Mouse (Mus musculus): ENCODE results near the gene Tas2r136.

Tas2r136 gene

GRCm38 (mm10) chr6:132778062-132778461, at the start of gene Tas2r136:
Gene Tas2r136 (minus strand): TSS chr6:132778162.
- no peak for DNase-seq (ENCODE audit: extremely low read depth, low read depth, low spot score)

DNA sequence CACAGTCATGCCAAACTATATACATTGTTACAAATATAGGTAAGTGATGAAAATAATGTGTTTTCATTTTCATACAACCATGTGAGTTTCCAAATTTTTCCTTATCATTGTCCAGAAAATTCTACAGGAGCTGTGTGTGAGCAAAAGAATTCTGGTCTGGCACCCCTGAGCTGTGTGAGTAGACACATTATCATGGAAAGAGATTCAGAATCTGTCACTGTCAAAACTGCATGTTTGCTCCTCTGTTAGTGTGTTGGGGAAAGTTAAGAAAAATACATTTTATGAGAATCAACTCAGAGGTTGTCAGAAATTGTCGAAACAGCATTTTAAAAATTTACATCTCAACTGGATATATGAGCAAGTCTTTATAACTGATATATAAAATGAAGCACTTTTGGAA, 24.6 kb upstream of the Tas2r136 start, which contains the start of gene Tas2r117:
Tas2r117 (plus strand) TSS at position 301 of the 400 bp plus-strand sequence.
- DNase-seq (ENCODE audit: extremely low read depth, low read depth, low spot score) = no peak

DNA sequence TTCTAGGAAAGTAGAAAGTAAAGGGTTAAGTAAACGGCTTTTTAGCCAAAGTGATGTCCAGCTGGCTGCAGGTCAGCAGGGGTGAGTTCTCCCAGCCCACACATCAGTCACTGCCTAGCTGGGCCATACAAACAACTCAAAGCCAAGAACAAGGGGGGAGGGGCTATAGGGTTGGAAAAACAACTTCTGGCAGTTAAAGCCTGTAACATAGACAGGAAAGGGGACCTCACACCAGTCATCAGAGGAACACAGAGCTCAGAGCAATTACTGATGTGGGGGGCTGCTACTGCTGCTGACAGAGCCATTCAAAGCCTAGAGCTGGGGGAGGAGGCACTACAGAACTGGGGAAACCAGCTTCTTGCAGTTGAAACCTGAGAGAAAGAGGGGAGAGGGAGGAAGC, 17.4 kb upstream of the Tas2r136 start:
- no peak for DNase-seq (ENCODE audit: extremely low read depth, low read depth, low spot score)

- DNase-seq (ENCODE audit: extremely low read depth, low read depth, low spot score) = no peak
These were observed 16.1 kb downstream of the Tas2r136 start, which contains the start of gene Tas2r102 for GRCm38 (mm10) chr6:132761831-132762230. Gene Tas2r102 (plus strand): TSS chr6:132762131.

DNA sequence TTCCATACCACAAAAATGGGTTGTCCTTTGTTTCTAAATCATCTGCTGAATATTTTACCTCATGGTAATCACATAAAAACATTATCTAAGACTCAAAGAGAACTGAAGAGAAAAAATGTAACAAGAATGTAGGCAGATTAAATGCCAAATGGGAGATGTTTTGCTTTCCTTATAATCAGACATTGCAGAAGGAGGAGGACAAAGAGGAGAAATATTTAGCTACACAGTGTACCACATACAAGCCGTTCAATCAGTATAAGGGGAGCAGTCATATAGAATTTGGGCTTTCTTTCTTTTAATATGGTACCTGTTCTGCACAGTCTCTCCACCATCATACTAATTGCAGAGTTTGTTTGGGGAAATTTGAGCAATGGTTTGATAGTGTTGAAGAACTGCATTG, 23.5 kb downstream of the Tas2r136 start, which contains the start of gene Tas2r124:
Tas2r124 (plus strand) TSS at position 301 of the 400 bp plus-strand sequence.
- no peak for DNase-seq (ENCODE audit: extremely low read depth, low read depth, low spot score)

- no peak for DNase-seq (ENCODE audit: extremely low read depth, low read depth, low spot score)
These were observed 27.8 kb downstream of the Tas2r136 start for GRCm38 (mm10) chr6:132750206-132750605.

DNA sequence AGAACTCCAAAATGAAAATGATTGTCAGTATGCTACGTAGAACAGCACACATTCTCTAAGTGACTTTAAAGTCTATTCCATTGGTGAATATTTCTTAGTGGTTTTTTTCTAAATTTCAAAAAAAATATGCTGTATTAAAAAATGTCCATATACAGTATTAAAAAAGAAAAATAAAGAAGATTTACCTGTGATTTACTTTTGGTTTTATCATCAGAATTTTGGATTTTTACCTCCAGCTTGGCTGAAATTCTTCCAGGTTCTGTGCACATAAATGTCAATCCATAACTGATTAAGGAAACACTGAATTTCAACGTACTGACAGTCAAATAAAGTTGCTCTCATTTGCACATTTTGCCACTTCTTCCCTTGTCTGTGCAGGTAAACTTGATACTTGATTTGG, 40.0 kb downstream of the Tas2r136 start, which contains the start of gene Tas2r115:
Tas2r115 (minus strand) TSS at position 101 of the 400 bp plus-strand sequence.
- no peak for DNase-seq (ENCODE audit: extremely low read depth, low read depth, low spot score)
